Mouse (Mus musculus) fibroblast of lung, adult 2 months (primary cell): ENCODE results near the gene Ankrd33b.

Experiments
- DNase-seq: peaks from one replicate; pipeline ENCODE4 v3.0.0-alpha.2; 2011; ENCODE audit warnings: low read depth

Ankrd33b gene

GRCm38 (mm10) chr15:31367481-31368200 lies at the start of gene Ankrd33b:
TSS of gene Ankrd33b (minus strand) at chr15:31367726.
- no peak for DNase-seq

- DNase-seq = no peak
Measured at GRCm38 (mm10) chr15:31415181-31415580, 47.7 kb upstream of the Ankrd33b start.

- DNase-seq = no peak
Measured at GRCm38 (mm10) chr15:31414179-31414898, 46.8 kb upstream of the Ankrd33b start.

GRCm38 (mm10) chr15:31413662-31414061 lies 46.1 kb upstream of the Ankrd33b start:
- DNase-seq = no peak

GRCm38 (mm10) chr15:31412933-31413332 lies 45.4 kb upstream of the Ankrd33b start:
- no peak for DNase-seq

- no peak for DNase-seq
Measured at GRCm38 (mm10) chr15:31412436-31412835, 44.9 kb upstream of the Ankrd33b start.

GRCm38 (mm10) chr15:31407490-31407889 lies 40.0 kb upstream of the Ankrd33b start:
- DNase-seq = no peak

GRCm38 (mm10) chr15:31406881-31407280 lies 39.4 kb upstream of the Ankrd33b start:
- no peak for DNase-seq

GRCm38 (mm10) chr15:31404346-31404745 lies 36.8 kb upstream of the Ankrd33b start:
- no peak for DNase-seq

GRCm38 (mm10) chr15:31402200-31402892 lies 34.8 kb upstream of the Ankrd33b start:
- no peak for DNase-seq

GRCm38 (mm10) chr15:31400974-31401373 lies 33.4 kb upstream of the Ankrd33b start:
- DNase-seq = no peak

- no peak for DNase-seq
Measured at GRCm38 (mm10) chr15:31398769-31399168, 31.2 kb upstream of the Ankrd33b start.

GRCm38 (mm10) chr15:31397379-31397778 lies 29.9 kb upstream of the Ankrd33b start:
- DNase-seq = no peak

- no peak for DNase-seq
Measured at GRCm38 (mm10) chr15:31396755-31397154, 29.2 kb upstream of the Ankrd33b start.

- DNase-seq = no peak
Measured at GRCm38 (mm10) chr15:31395986-31396385, 28.5 kb upstream of the Ankrd33b start.

GRCm38 (mm10) chr15:31393402-31393801 lies 25.9 kb upstream of the Ankrd33b start:
- no peak for DNase-seq

- no peak for DNase-seq
Measured at GRCm38 (mm10) chr15:31392705-31393104, 25.2 kb upstream of the Ankrd33b start.

GRCm38 (mm10) chr15:31392135-31392534 lies 24.6 kb upstream of the Ankrd33b start:
- DNase-seq = no peak

GRCm38 (mm10) chr15:31381936-31382468 lies 14.5 kb upstream of the Ankrd33b start:
- no peak for DNase-seq

- DNase-seq = no peak
Measured at GRCm38 (mm10) chr15:31379471-31379870, 11.9 kb upstream of the Ankrd33b start.

- DNase-seq = peak; percentile 6
Measured at GRCm38 (mm10) chr15:31375212-31375611, 7.7 kb upstream of the Ankrd33b start.

GRCm38 (mm10) chr15:31369125-31369612 lies 1.6 kb upstream of the Ankrd33b start:
- DNase-seq = no peak
